Mouse (Mus musculus) stomach, embryonic 16.5 days (tissue): ENCODE data around the gene Gm47995. TPM values are rescaled to one million over a fixed set of nuclear protein-coding genes. Genes with fewer than 3 reads are reported as not detected.

Experiments used
- ATAC-seq: fragments of 200-750 bp; cut with Nextera tagmentation; 2 replicates; pipeline ENCODE4 v1.8.0; 2017; ENCODE audit warnings: moderate number of reproducible peaks, moderate TSS enrichment; ENCODE audit not compliant: insufficient read depth, low FRiP score
- H3K27ac ChIP-seq: fragments of 300-500 bp; sonication (generic); 2 replicates; pipeline ENCODE4 v1.5.1; 2014; ENCODE audit warnings: low read length
- H3K27me3 ChIP-seq: fragments of 300-500 bp; sonication (generic); 2 replicates; pipeline ENCODE4 v1.6.1; 2014; ENCODE audit warnings: low read length, control low read depth, mixed read lengths; ENCODE audit not compliant: control insufficient read depth, insufficient read depth
- H3K36me3 ChIP-seq: fragments of 300-500 bp; sonication (generic); 2 replicates; pipeline ENCODE4 v1.6.1; 2014; ENCODE audit warnings: low read length; ENCODE audit not compliant: control insufficient read depth, insufficient read depth
- H3K4me1 ChIP-seq: fragments of 300-500 bp; sonication (generic); 2 replicates; pipeline ENCODE4 v1.6.1; 2014; ENCODE audit warnings: low read length, control low read depth, mixed read lengths; ENCODE audit not compliant: control insufficient read depth, insufficient read depth
- H3K4me2 ChIP-seq: fragments of 300-500 bp; sonication (generic); 2 replicates; pipeline ENCODE4 v1.6.1; 2014; ENCODE audit warnings: low read depth, low read length, mixed read lengths
- H3K4me3 ChIP-seq: fragments of 300-500 bp; sonication (generic); replicated peaks from 2 replicates; pipeline ENCODE4 v1.5.1; 2014; ENCODE audit warnings: mild to moderate bottlenecking, low read length
- H3K9ac ChIP-seq: fragments of 300-500 bp; sonication (generic); 2 replicates; pipeline ENCODE4 v1.6.1; 2014; ENCODE audit warnings: low read length
- H3K9me3 ChIP-seq: fragments of 300-500 bp; sonication (generic); replicated peaks from 2 replicates; pipeline ENCODE4 v1.6.1; 2016; ENCODE audit warnings: low read length, control low read depth; ENCODE audit not compliant: control insufficient read depth
- WGBS: fragments of 180-500 bp; shearing (Covaris S2); extraction: QIAGEN DNeasy Blood & Tissue Kit; methylation state at CpG from one replicate; pipeline ENCODE4 v1.1.7; 2014; 5-methylcytosine and 5-hydroxymethylcytosine counted together
- polyA plus RNA-seq: library from polyadenylated mRNA; unstranded; fragments of >200 nt; fragmentation: Nextera tagmentation; extraction: Ambion mirVana; gene quantifications from 2 replicates; pipeline ENCODE4 v1.2.1, GENCODE M21; 2015

Gm47995 gene
- polyA plus RNA-seq, 1 experiment from 2014 or later, result not detected

DNA sequence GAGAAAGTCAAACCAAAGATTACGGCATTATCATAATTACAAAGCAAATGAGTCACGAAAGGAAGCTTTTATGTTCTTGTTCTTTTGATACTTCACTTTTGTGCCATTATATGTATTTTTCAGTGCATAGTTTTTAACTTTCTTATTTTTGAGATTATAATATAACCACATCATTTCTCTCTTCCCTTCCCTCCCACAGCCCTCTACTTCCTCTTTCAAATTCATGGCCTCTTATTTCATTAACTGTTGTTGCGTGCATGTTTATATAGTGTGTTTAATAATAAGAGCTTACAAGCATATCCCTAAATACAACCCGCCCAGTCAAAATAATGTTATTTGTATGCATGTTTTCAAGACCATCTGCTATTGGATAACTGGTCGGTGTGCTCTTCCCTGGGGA is 20.8 kb downstream of the Gm47995 start:
- Histone ChIP-seq H3K36me3 (no peaks in the 10 kb centered on the region), H3K9me3 (no peaks in the 10 kb centered on the region), H3K27me3 (no peaks in the 10 kb centered on the region), H3K4me2 (no peak overlapping the region), H3K4me1 (no peaks in the 10 kb centered on the region), H3K4me3 (no peak overlapping the region), H3K27ac (no peak overlapping the region), H3K9ac (no peak overlapping the region)
- WGBS, result 86% methylated on average over 5 of the region's 5 CpGs
- no peak for ATAC-seq

DNA sequence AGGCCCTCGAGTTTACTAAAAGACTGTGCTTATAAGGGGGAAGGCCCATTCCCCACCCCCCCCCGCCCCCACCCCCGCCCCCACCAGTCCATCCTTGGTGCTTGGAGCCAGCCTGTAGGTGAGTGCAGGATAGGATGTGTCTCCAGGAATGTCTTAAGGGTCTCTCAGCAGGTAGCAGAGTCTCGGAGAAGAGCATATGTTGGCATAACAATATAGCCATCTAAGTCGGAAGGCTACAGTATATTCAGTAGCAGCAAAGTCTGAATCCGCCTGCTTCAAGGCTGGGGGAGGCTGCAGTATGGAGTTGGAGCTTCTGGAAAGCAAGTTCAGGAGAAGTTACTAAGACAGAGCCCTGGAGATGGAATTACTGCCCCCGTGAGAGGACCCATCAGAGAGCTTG is 21.9 kb downstream of the Gm47995 start:
- Histone ChIP-seq H3K9ac (no peak overlapping the region), H3K4me1 (no peaks in the 10 kb centered on the region), H3K36me3 (no peaks in the 10 kb centered on the region), H3K9me3 (no peaks in the 10 kb centered on the region), H3K27me3 (no peaks in the 10 kb centered on the region), H3K4me2 (no peak overlapping the region), H3K27ac (no peak overlapping the region), H3K4me3 (no peak overlapping the region)
- no peak for ATAC-seq
- 79% methylated on average over 7 of the region's 7 CpGs for WGBS

- no peaks in the 10 kb centered on the region for H3K4me1 ChIP-seq
- no peaks in the 10 kb centered on the region for H3K27me3 ChIP-seq
- H3K27ac ChIP-seq, result no peak overlapping the region
- no peak for ATAC-seq
- 84% methylated on average over 10 of the region's 10 CpGs for WGBS
- H3K4me2 ChIP-seq, result no peak overlapping the region
- H3K4me3 ChIP-seq, result no peak overlapping the region
- H3K9me3 ChIP-seq, result no peaks in the 10 kb centered on the region
- H3K36me3 ChIP-seq, result no peaks in the 10 kb centered on the region
- no peak overlapping the region for H3K9ac ChIP-seq
Measured at GRCm38 (mm10) chr1:151222561-151223267, 24.5 kb downstream of the Gm47995 start.

DNA sequence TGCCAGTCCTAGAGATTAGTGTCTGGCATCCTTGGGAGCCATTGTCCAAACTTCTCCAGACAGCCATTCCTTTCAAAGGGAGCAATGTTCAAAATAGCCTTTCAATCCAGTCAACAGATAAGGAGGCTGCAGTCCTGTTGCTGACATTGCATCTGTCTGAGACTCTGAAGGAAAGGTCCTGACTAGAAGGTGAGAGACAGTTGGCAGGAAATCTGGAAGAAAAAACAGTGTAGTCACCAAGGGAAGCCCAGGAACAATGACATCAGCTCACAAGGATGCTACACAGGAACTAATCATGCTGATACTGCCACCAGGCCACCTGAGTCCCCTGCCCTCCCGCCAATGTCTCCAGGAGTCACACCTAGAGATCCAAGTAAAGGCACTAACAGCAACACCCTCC is 25.1 kb downstream of the Gm47995 start:
- no peak for ATAC-seq
- H3K9me3 ChIP-seq, result no peaks in the 10 kb centered on the region
- H3K27ac ChIP-seq, result no peak overlapping the region
- H3K4me1 ChIP-seq, result no peaks in the 10 kb centered on the region
- no peak overlapping the region for H3K4me2 ChIP-seq
- no peak overlapping the region for H3K9ac ChIP-seq
- no peaks in the 10 kb centered on the region for H3K36me3 ChIP-seq
- H3K27me3 ChIP-seq, result no peaks in the 10 kb centered on the region
- H3K4me3 ChIP-seq, result no peak overlapping the region
- 58% methylated on average over 1 of the region's 1 CpGs for WGBS

GRCm38 (mm10) chr1:151224536-151224935 is 26.3 kb downstream of the Gm47995 start:
- H3K4me2 ChIP-seq, result no peak overlapping the region
- no peak overlapping the region for H3K27ac ChIP-seq
- no peak for ATAC-seq
- H3K27me3 ChIP-seq, result no peaks in the 10 kb centered on the region
- H3K9me3 ChIP-seq, result no peaks in the 10 kb centered on the region
- H3K4me3 ChIP-seq, result no peak overlapping the region
- no peaks in the 10 kb centered on the region for H3K4me1 ChIP-seq
- no peak overlapping the region for H3K9ac ChIP-seq
- no peaks in the 10 kb centered on the region for H3K36me3 ChIP-seq
- WGBS, result 90% methylated on average over 1 of the region's 1 CpGs

GRCm38 (mm10) chr1:151227506-151227905 is 29.3 kb downstream of the Gm47995 start:
- Histone ChIP-seq H3K4me1 (no peaks in the 10 kb centered on the region), H3K9me3 (no peaks in the 10 kb centered on the region), H3K4me3 (no peak overlapping the region), H3K9ac (no peak overlapping the region), H3K4me2 (no peak overlapping the region), H3K36me3 (no peaks in the 10 kb centered on the region), H3K27me3 (no peaks in the 10 kb centered on the region), H3K27ac (no peak overlapping the region)
- ATAC-seq, result no peak
- 66% methylated on average over 8 of the region's 8 CpGs for WGBS

DNA sequence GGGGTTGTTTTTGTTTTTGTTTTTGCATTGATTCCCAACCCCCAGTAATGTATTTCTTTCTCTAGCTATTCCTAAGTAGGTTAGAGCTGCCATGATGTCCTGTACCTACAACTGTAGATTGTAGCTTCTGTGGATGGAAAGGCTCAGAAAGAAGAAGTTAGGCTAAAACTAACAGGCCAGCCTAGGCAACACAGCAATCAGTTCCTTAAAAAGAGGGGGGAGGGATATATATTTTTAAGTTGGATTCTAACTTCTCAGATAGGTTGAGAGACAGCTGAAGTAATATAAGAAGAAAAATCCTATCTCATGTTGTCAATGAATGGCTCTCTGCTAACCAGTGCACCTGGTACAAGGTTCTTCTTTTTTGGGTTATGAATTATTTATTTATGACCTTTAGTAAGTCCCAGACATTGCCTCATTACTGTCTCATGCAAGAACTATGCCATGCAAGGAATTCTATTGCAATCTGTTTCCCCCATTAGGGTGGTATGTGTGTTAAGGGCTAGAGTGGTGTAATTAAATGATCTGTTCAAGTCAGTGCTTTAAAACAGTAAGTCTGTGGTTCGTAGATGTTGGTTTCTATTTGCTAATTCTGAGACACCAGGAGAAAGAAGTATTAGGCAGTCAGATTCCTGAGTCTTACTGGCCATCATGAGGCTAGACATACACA is 30.2 kb downstream of the Gm47995 start:
- H3K4me3 ChIP-seq, result no peak overlapping the region
- H3K4me2 ChIP-seq, result no peak overlapping the region
- no peaks in the 10 kb centered on the region for H3K36me3 ChIP-seq
- H3K9me3 ChIP-seq, result no peaks in the 10 kb centered on the region
- H3K4me1 ChIP-seq, result no peaks in the 10 kb centered on the region
- WGBS, result 76% methylated on average over 1 of the region's 1 CpGs
- no peak overlapping the region for H3K9ac ChIP-seq
- ATAC-seq, result no peak
- no peaks in the 10 kb centered on the region for H3K27me3 ChIP-seq
- no peak overlapping the region for H3K27ac ChIP-seq

DNA sequence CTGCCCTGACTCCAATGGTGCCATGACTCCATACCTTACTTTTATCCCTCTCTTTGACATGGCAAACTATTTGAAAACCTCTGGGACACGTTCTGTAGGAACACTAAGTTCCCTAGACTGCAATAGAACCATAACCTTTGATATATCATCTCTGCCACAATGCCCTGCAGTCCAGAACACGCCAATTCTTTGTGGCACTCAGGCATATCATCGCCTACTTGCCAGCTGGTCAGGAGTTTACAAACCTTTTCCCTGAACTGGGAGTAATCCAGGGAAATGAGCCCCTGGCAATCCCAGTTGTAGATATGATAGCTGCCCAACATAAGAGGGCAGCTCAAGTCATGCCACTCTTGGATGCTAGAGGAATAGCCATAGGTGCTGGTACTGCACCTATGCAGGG is 34.1 kb downstream of the Gm47995 start:
- no peak overlapping the region for H3K4me3 ChIP-seq
- 83% methylated on average over 3 of the region's 3 CpGs for WGBS
- no peaks in the 10 kb centered on the region for H3K9me3 ChIP-seq
- no peak for ATAC-seq
- no peaks in the 10 kb centered on the region for H3K27me3 ChIP-seq
- no peak overlapping the region for H3K4me2 ChIP-seq
- H3K9ac ChIP-seq, result no peak overlapping the region
- H3K4me1 ChIP-seq, result no peaks in the 10 kb centered on the region
- no peaks in the 10 kb centered on the region for H3K36me3 ChIP-seq
- H3K27ac ChIP-seq, result no peak overlapping the region

DNA sequence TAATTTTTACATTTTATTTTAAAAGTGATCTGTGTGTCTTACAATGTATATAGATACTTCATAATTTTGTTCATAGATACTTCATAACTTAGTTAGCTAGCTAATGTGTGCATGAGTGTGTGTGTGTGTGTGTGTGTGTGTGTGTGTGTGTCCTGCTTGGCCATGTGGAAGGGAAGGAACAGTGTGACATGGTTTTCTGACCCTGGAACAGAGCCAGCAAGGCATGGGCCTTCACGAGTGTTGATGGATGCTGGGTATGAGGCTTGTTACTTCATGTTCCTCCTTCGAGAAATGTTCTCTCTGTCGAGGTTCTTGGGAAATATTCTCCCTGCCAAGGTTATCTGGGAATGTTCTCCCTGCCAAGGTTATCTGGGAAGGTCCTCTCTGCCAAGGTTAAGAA is 35.5 kb downstream of the Gm47995 start:
- Histone ChIP-seq H3K27me3 (no peaks in the 10 kb centered on the region), H3K9ac (no peak overlapping the region), H3K4me3 (no peak overlapping the region), H3K4me2 (no peak overlapping the region), H3K4me1 (no peaks in the 10 kb centered on the region), H3K27ac (no peak overlapping the region), H3K36me3 (no peaks in the 10 kb centered on the region), H3K9me3 (no peaks in the 10 kb centered on the region)
- WGBS, result 80% methylated on average over 3 of the region's 3 CpGs
- no peak for ATAC-seq
